Mouse (Mus musculus): ENCODE data around the gene Abcc8.

- TF ChIP-seq CTCF (IDR thresholded peaks at IDR 0.05; ENCODE audit: control insufficient read depth, insufficient read depth, low read length) = no peak
- TF ChIP-seq POLR2A (IDR thresholded peaks at IDR 0.05; ENCODE audit: borderline replicate concordance, control insufficient read depth, low read depth, low read length) = no peak
These were observed 25.0 kb downstream of the Abcc8 start for GRCm38 (mm10) chr7:46154498-46155488.

Data from bone marrow, adult 2 months (tissue).